Mouse (Mus musculus): ENCODE data around the gene 3110021N24Rik.
A peak's percentile ranks its signal among the peaks of the same experiment; 100 is the strongest.

3110021N24Rik gene

DNA sequence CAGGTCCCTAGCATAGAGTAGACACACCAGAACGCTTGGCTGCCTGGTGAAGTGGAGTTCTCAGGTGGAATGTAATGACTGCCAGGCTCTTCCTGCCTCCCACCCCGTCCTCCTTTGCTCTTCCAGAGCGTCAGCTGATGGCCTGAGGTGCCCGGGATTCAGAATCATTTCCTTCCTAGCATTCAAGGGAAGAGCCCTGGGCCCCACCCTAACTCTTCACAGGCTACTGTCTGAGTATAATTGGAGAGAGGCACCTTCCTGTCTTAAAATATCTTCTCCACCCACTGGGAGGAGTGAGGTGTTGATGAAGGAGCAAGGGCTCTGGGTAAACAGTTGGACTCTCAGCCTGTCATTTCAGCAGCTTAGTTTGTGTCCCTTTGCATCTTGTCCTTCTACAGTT, 77.3 kb downstream of the 3110021N24Rik start:
- no peak for DNase-seq (ENCODE audit: low spot score in 2 of 2)

DNA sequence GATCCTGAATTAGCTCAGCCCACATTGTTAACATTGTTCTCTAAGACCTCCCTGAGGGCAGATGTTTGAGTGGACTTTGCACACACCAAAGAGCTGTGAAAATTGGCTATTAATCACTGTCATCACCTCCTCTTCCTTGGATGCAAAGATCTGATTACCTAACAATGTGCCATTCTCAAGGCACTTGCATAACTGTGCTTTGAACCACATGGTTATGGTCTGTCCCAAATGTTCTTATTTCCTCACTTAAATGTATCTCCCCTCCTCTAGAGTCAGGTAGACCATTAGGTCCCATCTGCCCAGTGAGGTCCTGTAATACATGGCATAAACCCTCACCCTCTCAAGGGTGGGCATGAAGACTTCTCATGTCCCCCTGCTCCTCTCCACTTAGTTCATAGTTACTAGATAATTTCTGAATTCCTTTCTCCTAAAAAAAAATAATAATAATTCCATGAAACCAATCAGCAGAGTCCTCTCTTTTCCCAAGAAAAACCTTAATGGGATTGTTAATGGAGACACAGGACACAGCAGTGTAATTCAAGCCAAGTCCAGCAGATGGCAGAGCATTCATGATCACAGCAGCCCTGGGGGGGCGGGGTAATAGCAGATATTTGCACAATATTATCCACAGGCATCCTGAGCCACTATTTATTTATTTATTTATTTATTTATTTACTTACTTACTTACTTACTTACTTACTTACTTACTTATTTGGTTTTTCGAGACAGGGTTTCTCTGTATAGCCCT, 78.8 kb downstream of the 3110021N24Rik start:
- peak; percentile 10 to 48 for DNase-seq (ENCODE audit: low spot score in 2 of 2)

DNA sequence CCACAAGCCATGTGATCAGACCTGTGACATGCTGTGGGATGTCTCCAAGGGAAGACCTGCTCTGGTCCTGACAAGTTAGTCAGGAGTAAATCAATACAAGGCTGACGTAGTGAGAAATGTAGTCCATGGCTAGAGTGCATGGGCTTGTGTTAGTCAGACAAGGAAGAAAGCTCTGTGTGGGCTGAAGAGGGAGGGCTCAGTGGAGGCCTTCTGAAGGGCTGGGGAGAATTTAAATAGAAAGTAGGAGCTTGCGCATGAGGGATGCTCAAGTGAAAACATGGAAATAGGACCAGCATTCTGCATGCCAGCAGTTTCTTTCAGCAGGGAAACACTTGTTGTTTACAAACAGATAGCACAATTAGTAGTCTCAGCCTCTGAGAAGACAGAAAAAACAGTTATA, 84.1 kb downstream of the 3110021N24Rik start:
- no peak for DNase-seq (ENCODE audit: low spot score in 2 of 2)

DNA sequence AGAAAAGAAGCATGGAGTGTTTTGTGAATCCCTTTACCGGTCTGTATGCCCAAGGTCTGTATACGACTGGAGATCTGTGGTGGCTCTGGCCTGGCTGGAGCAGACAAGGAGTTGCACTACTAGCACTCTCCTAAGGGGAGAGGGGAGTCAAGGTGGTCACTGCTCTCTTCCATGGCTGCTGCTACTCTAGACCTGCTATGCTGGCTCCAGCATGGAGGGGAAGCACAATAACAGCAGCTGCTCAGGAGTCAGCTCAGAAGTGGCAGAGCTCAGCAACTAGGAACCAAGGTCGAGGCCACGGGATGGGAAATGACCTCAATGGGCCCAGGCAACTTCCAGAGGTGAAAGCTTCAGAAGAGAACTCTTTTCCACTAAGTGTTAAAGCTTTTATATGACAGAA, 91.7 kb downstream of the 3110021N24Rik start:
- no peak for DNase-seq (ENCODE audit: low spot score in 2 of 2)

GRCm38 (mm10) chr4:108811550-108811949, 92.1 kb downstream of the 3110021N24Rik start:
- no peak for DNase-seq (ENCODE audit: low spot score in 2 of 2)

DNA sequence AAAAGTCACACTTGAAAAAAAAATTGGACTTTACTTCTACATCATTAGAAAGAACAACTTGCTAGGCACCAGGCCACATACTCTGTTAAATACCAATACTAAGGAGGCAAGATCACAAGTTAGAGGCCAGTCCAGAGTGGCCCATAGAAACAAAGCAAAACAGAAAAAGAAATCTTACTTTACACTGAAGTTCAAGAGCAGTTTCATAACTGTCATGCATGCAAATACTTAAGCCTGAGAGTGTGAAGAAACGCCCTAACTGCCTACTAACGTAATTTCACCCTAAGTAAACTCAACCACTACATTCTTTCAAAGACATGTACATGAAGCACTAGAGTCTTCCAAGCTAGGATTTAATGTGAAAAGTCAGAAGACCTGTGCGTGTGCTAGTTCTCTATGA, 106.2 kb downstream of the 3110021N24Rik start:
- DNase-seq (ENCODE audit: low spot score in 2 of 2), result no peak

DNA sequence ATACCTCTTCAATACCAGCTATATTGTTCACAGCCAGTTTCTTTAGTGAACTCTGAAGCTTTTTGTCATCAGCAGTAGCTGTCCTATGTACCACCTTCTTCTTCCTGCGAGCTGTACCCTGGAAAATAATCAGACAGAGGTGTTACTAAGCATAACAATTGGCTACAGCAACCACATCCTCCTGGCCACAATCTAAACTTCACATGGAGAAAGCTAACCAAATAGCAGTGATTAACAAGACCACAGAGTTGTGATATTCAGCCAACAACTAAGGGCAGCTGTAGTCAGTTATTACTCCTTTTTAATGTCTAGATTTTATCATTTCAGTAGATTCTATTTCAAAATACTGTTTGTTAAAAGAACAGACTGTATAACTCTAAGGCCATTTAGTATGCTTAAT, 106.6 kb downstream of the 3110021N24Rik start:
- no peak for DNase-seq (ENCODE audit: low spot score in 2 of 2)

DNA sequence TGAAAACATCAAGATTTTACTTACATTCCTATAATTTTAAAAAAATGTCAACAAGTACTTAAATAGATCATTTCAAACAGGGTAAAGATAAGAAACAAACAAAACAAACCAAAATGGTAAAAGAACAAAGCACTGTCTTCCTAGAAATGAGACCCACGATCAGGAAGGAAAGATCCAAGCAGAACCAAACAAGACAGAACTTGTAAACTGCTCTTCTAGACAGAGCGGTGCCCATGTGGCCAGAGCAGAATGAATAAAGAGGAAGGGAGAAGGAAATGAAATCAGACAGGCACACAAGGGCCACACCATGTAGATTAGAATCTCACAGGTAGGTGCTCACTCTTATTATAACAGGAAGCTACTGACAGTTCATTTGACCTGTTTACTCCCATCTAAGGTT, 107.2 kb downstream of the 3110021N24Rik start:
- DNase-seq (ENCODE audit: low spot score in 2 of 2), result no peak

GRCm38 (mm10) chr4:108830698-108831097, 111.2 kb downstream of the 3110021N24Rik start:
- DNase-seq (ENCODE audit: low spot score in 2 of 2), result no peak

Measured in spleen, postnatal 14 days (tissue).